Mouse (Mus musculus): Measurements from ENCODE around the gene Mis12. TPM values are rescaled to one million over a fixed set of nuclear protein-coding genes. Genes with fewer than 3 reads are reported as not detected.

The Mis12 gene
- total RNA-seq, 2 experiments from 2014 or later, result 10.3 to 12.3 TPM

DNA sequence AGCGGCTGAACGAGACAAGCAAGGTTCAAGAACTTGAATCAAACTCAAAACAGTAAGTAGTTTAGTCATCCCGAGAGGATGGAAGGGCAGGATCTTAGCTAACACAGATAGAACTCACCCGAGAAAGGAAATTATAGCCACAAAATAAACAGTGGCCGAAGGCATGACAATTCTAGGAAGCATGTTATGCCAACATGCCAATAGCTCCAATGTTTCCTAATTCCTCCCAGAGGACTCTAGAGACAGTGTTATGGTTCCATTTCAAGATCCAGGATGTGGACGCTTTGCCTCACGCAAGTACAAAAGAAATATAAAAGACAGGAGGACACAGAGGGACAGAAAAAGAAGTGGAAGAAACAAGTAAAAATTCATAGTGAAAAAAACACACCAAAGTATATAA, 11.6 kb upstream of the Mis12 start:
- intact Hi-C loops (cut with DNase I), result loop anchor here (10.0 kb wide), 1 partner anchor 47 kb away; no protein-coding TSS in a partner anchor
- DNase-seq (ENCODE audit: extremely low spot score in 1 of 2, low spot score in 2 of 2), result no peak

DNA sequence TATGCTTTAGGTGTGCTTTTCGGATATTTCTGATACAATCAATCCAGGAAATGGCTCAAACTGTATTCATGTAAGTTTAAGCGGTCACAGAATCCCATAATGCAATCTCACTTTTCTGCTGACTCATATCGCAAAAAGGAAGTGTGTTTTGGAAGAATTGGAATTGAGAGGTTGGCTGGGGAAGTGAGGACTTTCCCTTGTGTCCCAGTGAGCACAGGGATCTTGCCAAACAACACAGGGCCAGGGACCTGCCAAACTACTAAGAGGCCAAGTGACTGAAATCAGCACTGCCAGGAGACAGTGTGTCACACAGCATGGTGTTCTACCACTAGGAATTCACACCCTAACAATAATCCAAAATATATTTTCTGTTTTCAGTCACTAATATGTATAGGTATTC, 11.1 kb upstream of the Mis12 start:
- no peak for DNase-seq (ENCODE audit: extremely low spot score in 1 of 2, low spot score in 2 of 2)
- intact Hi-C loops (cut with DNase I), result loop anchor here (10.0 kb wide), 1 partner anchor 46 kb away; no protein-coding TSS in a partner anchor

DNA sequence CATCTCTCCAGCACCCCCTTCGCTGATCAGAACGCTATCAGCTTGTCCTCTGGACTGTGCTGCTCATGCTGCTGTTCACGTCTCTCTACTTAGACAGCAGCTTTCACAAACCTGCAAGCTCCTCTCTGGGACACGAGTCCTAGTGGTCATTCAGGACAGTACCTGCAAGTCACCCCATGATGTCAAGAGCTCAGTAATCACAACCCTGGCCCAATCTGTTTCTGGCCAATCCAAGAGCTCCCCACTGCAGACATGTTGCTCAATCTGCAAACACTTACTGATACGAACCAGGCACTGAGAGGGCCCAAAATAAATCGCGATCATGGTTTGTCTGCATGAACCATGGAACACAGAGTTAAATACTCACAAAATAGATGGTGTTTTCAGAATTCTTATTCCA, 6.7 kb upstream of the Mis12 start:
- intact Hi-C loops (cut with DNase I), result no loop called here
- DNase-seq (ENCODE audit: extremely low spot score in 1 of 2, low spot score in 2 of 2), result no peak

DNA sequence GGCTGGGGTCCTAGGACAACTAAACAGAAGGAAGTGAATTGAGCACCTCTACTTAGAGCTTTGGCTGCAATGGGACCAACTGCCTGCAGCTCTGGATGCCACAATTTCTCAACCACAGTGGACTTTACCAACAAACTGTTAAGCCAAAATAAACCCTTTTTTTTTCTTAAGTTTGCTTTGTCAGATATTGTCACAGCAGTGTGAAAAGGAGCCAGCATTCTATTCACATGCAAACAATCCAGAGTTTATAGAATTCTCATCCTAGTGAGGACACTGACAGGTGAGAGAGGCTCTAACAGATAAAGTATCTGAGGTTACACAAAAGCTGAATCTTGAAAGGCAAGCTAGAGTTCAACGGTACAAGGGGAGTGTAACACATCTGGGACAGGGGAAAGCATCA, 2.4 kb upstream of the Mis12 start:
- intact Hi-C loops (cut with DNase I), result no loop called here
- no peak for DNase-seq (ENCODE audit: extremely low spot score in 1 of 2, low spot score in 2 of 2)

DNA sequence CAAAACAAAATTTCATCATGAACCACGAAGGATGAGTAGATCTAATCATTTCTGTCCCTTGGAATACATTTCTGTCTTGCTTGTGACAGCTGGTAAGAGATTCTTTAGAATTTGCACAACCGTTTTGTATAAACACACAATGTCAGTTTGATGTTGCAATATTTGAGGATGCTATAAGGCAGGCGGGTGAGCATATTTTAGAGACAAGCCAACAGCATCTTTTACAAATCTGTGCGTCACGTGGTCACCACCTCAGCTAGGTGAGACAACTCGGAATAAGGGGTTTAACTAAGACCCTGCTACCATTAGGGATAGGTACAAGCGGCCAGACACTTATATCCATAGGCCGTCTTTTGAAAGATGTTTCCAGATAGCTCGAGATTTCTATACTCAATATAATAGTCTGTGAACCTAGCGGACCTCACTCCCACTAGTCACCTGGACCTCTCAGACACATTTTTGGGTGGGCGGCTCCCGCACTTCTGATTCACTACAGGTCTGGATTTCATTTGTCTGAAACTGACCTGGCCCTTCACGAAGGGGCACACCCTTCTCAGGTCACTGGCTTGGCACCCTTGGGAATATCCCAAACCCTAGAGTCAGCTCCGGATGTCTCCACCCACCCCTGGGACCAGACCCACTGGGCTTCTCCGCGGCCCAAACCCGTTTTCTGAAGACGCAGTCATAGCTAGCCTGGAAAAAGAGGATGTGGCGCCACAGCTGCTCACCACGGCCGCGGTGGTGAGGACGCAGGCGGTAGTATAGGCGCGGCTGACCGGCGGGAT, 803 bp upstream of the Mis12 start:
- no peak for DNase-seq (ENCODE audit: extremely low spot score in 1 of 2, low spot score in 2 of 2)
- intact Hi-C loops (cut with DNase I), result no loop called here

DNA sequence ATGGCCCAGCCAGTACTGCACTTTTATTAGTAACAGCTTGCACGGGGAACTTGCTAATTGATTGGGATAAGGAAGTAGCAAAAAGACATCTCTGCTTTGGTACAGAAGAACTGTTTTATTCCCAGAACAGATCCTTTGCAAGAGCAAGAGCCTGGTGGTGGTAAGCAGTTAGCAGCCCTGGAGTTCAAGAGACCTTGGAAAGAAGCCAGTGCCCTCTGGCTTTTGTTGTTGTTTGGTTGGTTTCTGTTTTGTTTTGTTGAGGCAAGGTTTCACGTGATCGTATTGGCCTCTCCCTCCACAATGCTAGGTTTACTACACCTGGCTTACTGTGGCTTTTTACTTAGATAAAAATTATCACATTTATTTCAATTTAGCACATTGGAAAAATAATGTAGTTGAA, 8.9 kb downstream of the Mis12 start:
- intact Hi-C loops (cut with DNase I), result no loop called here
- no peak for DNase-seq (ENCODE audit: extremely low spot score in 1 of 2, low spot score in 2 of 2)

DNA sequence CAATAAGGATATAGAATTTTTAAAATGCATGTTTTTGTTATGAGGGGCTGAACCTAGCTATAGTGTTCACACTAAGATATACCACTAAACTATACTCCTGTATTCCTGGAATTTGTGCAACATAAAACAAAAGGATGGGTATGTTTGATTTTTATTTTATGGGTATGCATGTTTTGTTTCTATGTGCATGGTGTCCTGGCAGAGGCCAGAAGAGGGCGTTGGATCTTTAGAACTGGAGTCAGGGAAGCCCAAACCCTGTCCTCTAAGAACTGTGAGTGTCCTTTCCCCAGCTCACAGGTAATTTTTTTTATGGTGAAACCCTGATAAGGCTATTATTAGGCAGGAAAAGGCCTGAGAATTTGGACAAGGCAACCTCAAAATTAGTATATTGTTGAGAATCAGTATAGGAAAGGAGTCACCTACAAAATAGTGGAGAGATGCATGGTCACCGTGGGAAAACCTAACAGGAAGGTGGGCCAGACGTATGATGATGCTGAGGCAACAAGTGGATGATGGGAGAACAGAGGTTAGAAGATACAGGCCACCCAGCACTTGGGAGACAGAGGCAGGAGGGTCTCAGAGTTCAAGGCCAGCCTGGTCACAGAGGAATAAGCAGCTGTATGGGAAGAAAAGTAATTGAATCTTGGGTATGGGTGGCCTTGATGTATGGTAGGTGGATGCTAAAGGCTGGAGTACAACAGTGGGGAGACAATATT, 10.2 kb downstream of the Mis12 start:
- no peak for DNase-seq (ENCODE audit: extremely low spot score in 1 of 2, low spot score in 2 of 2)
- intact Hi-C loops (cut with DNase I), result loop anchor here (10.0 kb wide), 1 partner anchor 295 kb away; no protein-coding TSS in a partner anchor

DNA sequence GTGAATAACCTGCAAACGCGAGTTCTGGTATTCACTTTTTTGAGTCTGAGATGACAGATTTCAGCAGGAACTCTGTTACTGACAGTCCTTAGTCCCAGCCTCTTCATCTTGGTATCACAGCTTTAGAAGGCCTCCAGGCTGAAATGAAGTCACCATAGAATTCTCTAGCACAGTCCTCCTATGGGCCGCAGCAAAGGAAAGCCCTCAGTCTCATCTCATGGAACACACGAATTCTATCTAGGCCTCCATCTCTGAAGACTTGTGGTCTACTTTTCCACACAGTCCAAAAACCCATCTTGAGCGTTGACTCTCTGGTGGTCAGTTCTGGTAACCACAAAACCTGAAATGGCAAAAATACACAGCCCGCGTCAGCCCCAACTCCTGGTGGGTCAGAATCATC, 12.7 kb downstream of the Mis12 start:
- intact Hi-C loops (cut with DNase I), result loop anchor here (10.0 kb wide), 1 partner anchor 293 kb away; no protein-coding TSS in a partner anchor

DNA sequence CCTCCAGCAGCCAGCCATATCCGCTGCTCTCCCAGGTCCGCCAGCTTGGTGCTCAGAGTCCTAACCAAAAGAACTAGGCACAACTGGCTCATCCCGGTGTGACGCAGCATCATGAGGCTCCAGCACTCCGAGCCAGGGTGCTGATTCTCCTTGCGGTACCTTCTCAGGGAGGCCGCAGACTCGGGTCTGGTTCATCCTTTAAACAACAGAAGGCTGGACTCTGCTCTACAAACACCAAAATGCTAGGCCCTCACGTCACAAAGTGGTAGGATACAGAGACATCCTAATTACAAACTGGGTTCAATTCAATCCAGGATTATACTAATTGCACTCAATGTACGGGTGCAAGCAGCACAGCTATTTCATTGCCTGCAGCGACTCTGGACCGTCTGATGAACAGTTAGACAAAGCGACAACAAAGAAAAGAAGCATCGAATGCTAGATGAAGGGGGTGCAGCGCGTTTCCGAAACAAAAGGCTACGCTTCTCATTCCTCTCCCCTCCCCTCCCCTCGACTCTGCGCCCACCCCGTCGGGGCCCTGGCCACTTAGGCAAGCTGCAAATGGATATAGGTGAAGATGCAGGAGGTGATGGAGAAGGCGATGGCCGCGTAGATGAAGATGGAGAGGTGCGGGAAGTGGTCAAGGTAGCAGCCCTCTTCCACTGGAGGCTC, 13.2 kb downstream of the Mis12 start:
- intact Hi-C loops (cut with DNase I), result loop anchor here (10.0 kb wide), 1 partner anchor 292 kb away; no protein-coding TSS in a partner anchor
- DNase-seq (ENCODE audit: extremely low spot score in 1 of 2, low spot score in 2 of 2), result peak; percentile 18 to 44

More for the DNA sequence above, 12.7 kb downstream of the Mis12 start:
- DNase-seq (ENCODE audit: extremely low spot score in 1 of 2, low spot score in 2 of 2), result no peak

DNA sequence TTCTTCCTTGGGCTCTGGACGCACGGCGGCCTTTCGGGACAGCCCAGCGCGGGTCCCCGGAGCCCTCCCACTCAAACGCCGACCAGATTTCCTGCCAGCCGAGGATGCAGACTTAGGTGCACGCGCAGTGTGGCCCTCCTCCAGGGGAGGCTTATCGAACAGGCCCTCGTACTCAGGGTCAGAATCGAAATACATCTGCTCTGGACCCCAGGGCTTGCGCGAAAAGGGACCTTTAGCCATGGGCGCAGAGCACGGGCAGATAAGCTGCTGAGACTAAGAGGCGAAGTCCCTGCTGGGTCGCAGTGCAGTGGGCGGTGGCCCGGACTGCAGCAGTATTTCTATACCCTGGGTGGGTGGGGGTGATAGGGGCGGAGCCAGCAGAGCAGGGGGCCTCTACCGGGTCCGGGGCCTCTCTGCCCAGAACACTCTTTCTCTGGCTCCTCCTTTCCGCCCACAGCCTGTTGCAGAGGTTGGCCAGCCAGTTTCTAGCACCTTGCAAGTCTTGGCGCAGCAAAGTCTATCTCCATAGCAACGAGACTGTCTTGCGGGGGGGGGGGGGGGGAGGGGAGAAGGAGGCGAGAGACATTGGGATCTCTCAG, 13.9 kb downstream of the Mis12 start, which contains the start of gene 6330403K07Rik:
6330403K07Rik (minus strand) TSS at position 351 of the 599 bp plus-strand sequence.
- DNase-seq (ENCODE audit: extremely low spot score in 1 of 2, low spot score in 2 of 2), result peak; percentile 75 to 80
- intact Hi-C loops (cut with DNase I), result loop anchor here (10.0 kb wide), 1 partner anchor 292 kb away; no protein-coding TSS in a partner anchor

DNA sequence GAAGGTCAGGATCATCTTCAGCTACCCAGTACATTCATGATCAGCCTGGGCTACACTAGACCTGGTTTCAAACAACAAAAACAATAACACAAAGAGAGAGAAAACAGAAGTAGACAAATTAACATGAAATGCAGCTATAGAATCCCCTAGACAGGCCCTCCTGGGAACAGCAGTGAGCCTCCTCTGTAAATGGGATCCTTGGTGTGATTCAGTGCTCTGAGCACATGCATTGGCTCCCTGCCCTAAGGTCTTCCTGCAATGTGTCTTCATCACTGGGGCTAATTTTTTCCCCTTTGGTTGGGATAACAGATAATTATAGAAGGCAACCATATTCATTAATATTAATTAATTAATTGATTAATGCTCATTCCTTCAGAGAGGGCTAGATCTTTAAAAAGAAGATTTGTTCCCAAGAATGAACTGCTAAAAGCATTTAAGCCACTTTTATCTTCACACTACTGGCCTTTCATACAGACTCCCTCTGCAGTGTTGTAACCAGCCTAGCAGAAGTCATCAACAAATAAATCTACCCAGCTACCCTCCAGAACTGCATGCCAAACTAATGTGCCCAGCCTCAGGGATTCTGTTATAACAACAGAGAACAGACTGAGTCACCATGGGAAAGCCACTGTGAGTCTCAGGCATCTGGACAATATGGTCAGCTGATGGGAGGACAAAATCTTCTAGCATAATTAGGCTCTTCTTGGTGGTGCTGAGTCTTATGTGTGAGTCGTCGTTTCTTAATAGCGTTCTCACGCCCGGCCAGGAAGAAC, 20.3 kb downstream of the Mis12 start:
- intact Hi-C loops (cut with DNase I), result loop anchor here (10.0 kb wide), 1 partner anchor 285 kb away; no protein-coding TSS in a partner anchor

DNA sequence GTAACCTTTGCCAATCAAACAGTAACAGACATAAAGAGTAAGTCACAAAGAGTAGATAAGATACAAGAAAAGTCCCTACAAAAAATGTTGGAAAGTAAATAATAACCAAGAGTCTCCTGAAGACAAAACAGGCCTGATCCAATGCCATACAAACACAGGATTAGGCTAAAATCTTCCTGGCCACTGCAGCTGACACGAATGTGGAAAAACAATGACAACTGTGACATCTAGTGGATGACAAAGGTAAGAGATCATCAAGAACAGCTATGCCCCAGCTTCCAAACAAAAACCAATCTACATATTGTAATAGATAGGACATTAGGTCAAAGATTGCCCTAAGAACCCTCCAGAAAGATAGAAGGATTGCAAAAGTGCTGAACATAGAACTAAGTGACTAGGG, 33.1 kb downstream of the Mis12 start:
- intact Hi-C loops (cut with DNase I), result loop anchor here (10.0 kb wide), 1 partner anchor 48 kb away; the partner anchor contains the start of gene Dhx33
- peak in 1 of 2 experiments; percentile 37 for DNase-seq (ENCODE audit: extremely low spot score in 1 of 2, low spot score in 2 of 2)

More for the DNA sequence above, 20.3 kb downstream of the Mis12 start:
- DNase-seq (ENCODE audit: extremely low spot score in 1 of 2, low spot score in 2 of 2), result no peak

DNA sequence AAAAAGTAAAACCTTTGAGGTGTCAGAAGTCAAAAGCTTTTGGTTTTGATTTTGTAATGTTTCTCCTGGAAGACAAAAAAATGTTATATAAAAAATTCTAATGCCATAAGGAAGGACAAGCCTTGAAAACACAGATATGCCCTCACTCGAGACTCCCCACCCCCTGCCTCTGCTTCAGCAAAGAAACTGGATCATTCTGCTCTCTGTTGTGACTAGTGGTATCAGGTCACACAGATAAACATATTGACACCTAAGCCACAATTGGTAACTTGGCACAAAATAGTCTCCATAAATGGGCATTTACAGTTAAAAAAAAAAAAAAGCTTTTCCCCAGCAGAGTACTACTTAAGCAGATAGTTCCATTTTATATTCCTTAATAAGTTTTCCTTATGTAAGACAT, 56.9 kb downstream of the Mis12 start:
- no peak for DNase-seq (ENCODE audit: extremely low spot score in 1 of 2, low spot score in 2 of 2)
- intact Hi-C loops (cut with DNase I), result no loop called here

Other genes with a start within 250 kb of the Mis12 start
- gene Scimp, start 207.0 kb upstream of the Mis12 start, total RNA-seq (2021), result not detected
- gene Rabep1, start 174.8 kb upstream of the Mis12 start, total RNA-seq (2021), result 100 to 1,000 TPM; 113 to 115 TPM
- gene Nup88, start 49.6 kb upstream of the Mis12 start, total RNA-seq (2021), result 10 to 100 TPM; 59.3 to 63.9 TPM
- 10 to 100 TPM; 39.2 to 45.9 TPM for gene Rpain, start 49.4 kb upstream of the Mis12 start, total RNA-seq (2021)
- gene C1qbp, start 36.6 kb upstream of the Mis12 start, total RNA-seq (2021), result 100 to 1,000 TPM; 108 to 114 TPM
- gene Dhx33, start 15.2 kb upstream of the Mis12 start, total RNA-seq (2021), result 10 to 100 TPM; 18.8 to 21.9 TPM
- 10 to 100 TPM; 23.1 to 23.5 TPM for gene Derl2, start 230 bp downstream of the Mis12 start, total RNA-seq (2021)
- gene 6330403K07Rik, start 13.9 kb downstream of the Mis12 start, total RNA-seq (2021), result 100 to 1,000 TPM; 166 to 173 TPM
- under 1 TPM; 0.54 to 0.71 TPM for gene Nlrp1a, start 125.1 kb downstream of the Mis12 start, total RNA-seq (2021)
- gene Nlrp1b, start 211.1 kb downstream of the Mis12 start, total RNA-seq (2021), result under 1 TPM; 0.10 to 0.11 TPM

All from left cerebral cortex, postnatal 10 days (tissue).